Mouse (Mus musculus) kidney, postnatal 4 days (tissue): ENCODE measurements around the gene Pcgf2.
A peak's percentile ranks its signal among the peaks of the same experiment; 100 is the strongest.
"Not testable (repeated sequence)": the region's sequence is repeated elsewhere in the genome, so short reads cannot be mapped to it uniquely, and the experiment has no call there.

Experiments
- DNase-seq, 2 experiments: peaks; one replicate each; pipeline ENCODE4 v3.0.0; 2021; ENCODE audit warnings: mixed read lengths in 2 of 2

The Pcgf2 gene

GRCm38 (mm10) chr11:97717369-97718280, 17.3 kb upstream of the Pcgf2 start:
- no peak for DNase-seq

- no peak for DNase-seq
Measured at GRCm38 (mm10) chr11:97716021-97716420, 15.7 kb upstream of the Pcgf2 start.

GRCm38 (mm10) chr11:97714784-97715760, 14.8 kb upstream of the Pcgf2 start:
- DNase-seq = no peak

- no peak for DNase-seq
Measured at GRCm38 (mm10) chr11:97714356-97714755, 14.1 kb upstream of the Pcgf2 start.

DNA sequence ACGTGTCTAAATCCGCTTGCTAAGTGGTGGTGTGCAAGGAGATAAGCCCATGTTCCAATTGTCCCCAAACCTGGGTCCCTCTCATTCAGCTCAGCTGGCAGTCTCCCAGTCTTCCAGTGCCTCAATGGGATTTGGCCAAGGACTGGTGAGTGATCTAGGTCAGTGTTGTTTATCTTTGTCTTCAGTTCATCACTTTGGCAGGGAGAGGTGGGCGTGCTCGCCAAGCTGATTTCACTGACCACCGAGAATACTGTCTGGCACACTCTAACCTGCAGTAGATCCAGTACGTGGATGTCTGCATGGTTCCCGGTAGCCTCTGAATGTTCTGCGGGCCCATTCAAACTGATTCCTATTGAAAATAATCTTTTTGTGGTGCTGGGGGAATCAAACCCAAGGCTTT, 13.6 kb upstream of the Pcgf2 start:
- DNase-seq = no peak

- DNase-seq = no peak
Measured at GRCm38 (mm10) chr11:97712286-97712685, 12.0 kb upstream of the Pcgf2 start.

GRCm38 (mm10) chr11:97711200-97711900, 11.1 kb upstream of the Pcgf2 start:
- no peak for DNase-seq

DNA sequence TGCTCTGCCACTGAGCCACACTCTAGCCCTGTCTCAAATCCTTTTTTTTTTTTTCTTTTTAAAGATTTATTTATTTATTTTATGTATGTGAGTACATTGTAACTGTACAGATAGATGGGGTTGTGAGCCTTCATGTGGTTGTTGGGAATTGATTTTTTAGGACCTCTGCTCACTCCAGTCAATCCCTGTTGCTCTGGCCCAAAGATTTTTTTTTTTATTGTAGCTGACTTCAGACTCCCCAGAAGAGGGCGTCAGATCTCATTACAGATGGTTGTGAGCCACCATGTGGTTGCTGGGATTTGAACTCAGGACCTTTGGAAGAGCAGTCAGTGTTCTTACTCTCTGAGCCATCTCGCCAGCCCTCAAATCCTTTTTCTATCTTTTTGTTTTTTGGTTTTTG, 9.8 kb upstream of the Pcgf2 start:
- not testable (repeated sequence) for DNase-seq

GRCm38 (mm10) chr11:97703039-97703826, 2.9 kb upstream of the Pcgf2 start, which contains the start of gene Psmb3:
Psmb3 (plus strand) TSS chr11:97703399.
- peak; percentile 99 for DNase-seq

- DNase-seq = peak; percentile 92 to 93
Measured at GRCm38 (mm10) chr11:97702393-97702745, 2.1 kb upstream of the Pcgf2 start.

DNA sequence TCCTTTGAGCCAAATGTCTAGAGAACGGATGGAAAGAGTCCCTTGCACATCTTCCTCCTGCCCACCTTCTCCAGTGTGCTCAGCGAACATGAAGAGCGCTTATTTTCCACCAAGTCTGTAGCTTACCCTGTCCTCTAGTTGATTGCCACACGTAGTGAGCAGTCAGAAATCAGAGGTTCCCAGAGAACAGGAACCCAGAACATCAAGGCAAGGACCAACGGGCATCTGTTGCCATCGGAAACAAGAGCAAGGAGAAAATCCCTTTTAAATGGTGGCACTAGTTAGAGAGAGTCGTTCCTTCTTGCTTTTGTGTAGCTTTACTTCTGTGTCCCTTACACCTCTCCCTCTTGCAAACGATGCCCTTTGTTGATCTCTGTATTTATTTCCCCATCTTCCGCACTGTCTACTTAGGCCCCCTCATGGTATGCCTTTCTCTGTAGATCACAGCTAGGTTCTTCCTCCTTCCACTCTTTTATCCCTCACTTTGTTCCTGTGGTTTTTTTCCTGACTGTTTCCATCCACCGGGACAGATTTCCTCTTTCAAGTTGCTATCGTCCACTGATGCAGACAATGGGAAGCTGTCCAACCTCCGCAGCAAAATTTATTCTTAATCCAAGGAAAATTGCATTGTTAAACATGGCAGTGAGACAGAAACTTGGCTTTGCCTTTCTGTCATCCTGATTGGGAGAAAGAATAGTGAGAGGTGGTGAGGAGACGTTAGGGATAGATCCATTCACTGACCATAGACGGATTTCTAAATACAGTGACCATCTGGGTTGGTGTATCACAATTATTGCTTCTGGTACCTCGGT, 1.5 kb upstream of the Pcgf2 start:
- no peak for DNase-seq

DNA sequence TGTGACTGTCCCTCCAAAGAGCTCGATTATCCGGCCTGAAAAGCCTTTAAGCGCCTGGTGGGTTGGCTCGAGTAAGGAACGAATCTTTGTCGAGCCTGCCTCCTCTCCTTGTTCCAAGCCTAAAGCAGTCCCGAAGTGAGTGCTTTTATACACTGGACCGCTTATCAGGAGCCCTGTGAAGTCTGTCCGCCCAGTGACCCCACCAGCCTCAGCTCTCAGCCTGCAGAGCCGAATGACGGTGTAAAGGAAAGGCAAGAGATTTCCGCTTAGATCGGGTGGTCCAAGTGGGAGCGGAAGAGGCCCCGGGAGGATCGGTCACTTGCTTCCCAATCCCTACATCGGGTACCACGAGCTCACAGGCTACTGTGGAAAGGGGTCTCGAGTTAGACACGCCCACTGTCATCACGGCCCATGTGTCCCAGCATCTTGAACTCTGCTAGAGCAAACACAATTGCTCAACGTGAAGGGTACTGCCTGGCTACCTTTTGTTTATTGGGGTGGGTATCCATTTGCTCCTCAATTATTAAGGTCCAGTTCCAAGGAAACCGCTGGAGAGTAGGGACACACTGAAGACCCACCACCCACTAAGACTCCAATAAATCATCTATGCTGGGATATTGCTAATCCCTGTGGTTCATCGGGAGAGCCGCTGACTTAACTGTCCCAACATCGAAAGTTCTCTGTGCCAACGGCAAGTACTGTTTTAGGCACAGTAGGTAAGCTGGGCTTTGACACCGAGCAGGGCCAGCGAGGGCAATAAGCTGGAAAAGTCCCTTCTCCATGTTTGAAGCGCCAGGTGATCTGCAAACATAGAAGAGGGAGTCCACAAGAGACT, 666 bp upstream of the Pcgf2 start:
- DNase-seq = peak; percentile 56 to 70

DNA sequence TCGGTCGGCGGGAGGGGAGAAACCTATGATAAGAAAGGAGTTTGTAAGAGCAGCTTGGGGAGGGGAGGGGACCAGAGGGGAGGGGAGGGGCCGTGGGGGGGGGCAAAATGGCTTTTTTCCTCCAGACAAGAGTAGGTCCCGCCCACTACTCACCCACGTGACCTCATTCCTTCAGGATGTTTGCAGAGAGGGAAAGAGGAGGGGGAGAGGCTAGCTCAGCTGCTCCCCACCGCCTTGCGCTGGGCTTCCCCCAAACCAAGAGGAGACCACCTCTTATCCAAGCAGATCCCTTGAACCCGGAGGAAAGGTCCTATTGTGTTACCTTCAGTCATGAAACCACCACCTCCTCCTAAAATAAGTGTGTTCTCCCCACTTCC, 683 bp downstream of the Pcgf2 start:
- DNase-seq = peak; percentile 97 to 98

DNA sequence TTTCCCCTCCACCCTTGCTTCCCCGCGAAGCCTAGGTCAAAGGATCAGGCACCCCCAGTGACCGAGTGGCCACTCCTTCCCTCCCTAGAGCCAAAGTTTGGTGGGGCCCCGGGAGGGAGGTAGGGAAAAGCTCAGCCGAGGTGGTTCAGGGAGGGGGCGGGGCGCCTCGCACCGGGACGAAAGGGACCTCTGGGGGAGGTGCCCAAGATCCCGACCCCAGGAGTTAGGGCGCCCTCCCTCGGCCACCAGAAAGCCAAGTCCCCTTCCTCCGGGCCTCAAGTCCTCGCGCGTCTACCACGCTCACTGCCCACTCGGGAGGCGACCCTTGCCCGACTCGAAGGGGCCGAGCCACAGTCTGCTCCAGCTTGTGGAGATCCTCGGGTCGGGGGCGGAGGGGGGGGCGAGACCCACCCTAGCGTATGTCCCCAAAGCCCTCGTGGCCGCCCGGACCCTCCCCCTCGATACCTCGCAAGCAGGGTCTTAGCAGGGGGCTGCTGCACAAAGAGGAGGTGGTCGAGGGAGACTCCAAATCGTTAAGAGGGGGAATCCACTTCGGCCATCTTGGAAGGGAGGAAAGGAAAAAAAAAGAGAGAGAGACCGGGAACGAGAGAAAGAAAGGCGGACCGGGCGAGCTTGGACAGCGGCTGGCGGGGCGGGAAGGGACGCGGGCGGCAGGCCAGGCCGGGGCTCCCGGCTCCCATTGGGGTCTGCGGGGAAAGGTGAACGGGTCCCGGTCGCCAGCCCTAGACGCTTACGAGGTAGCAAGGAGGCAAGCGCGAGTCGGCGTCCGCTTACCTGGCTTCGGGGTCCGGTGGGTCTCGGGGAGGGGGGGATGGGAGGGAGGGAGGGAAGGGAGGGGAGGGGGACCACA, 1.3 kb downstream of the Pcgf2 start:
- peak; percentile 90 to 94 for DNase-seq

DNA sequence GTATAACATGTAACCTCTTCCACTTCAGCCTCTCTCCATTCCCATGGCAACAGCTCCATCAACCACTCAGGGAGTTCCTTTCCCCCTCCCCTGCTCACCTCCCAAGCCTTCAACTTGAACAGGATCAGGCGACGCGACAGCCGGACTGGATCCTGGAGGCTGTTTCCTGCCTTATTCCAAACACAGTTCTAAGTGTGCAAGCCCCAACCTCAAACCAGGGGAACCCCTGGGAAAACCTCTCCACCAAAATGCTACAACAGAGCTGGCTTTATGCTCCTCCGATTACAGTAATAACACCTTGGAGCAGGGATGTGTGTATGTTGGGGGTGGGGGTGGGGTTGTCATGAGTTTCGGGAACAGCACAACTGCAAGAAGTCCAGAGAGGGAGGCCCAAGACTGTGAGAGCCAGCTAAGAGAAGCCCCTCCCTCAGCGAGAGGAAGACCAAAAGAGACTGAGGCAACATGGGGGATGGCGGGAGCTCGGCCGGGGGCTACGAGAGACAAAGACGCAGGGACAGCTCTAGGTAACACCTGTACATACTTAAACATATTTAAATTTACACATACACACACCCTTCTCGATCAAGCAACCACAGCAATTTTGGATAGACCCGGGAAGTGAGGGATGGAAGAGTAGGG, 2.3 kb downstream of the Pcgf2 start:
- DNase-seq = peak in 1 of 2 experiments; percentile 57

DNA sequence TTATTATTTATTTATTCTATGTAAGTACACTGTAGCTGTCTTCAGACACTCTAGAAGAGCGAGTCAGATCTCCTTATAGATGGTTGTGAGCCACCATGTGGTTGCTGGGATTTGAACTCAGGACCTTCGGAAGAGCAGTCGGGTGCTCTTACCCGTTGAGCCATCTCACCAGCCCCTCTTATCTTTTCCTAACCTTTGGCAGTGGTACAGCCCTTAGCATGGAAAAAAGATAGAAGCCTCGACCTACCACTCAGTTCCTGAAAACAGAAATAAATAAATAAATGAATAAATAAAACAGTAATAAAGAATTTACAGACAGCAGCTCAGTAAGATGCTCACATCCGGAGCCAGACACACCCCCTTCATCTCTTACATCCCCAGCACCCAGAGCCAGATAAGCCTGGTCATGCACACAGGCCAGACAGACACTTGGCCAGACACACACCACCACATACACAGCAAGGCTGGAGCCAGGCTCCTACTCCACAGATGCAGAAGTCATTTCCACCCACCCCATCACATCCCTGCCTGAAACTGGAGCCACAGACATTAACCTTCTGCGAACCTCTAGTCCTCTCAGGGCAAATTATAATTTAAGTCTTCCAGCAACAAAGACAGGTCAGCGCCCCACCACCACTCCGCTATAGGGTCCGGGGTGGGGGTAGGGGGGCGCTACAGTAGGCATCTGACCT, 3.0 kb downstream of the Pcgf2 start:
- peak in 1 of 2 experiments; percentile 24 for DNase-seq

DNA sequence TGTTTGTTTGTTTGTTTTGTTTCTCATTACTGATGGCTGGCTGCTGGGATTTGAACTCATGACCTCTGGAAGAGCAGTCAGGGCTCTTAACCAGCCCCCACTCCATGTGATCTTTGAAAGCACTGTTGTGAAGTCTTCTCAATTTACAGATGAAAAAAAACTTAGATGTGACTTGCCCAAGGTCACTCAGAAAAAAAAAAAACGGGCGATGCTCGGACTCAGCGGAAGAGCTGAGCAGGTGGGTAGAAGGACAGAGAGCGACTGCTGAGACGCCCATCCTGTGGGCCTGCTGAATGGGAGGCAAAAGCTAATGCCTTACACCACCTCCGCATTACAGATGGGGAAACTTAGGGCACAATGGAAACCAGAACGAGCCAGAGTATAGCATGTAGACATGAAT, 3.6 kb downstream of the Pcgf2 start:
- no peak for DNase-seq
